Mouse (Mus musculus) thymus, adult 18-20 months (tissue): Measurements from ENCODE around the gene Fam171a2.
"Not testable (repeated sequence)": the region's sequence is repeated elsewhere in the genome, so short reads cannot be mapped to it uniquely, and the experiment has no call there.

Experiments used
- DNase-seq, 2 experiments: peaks; one replicate each; pipeline ENCODE4 v3.0.0; 2022; ENCODE audit warnings: mixed read lengths in 2 of 2

The Fam171a2 gene

GRCm38 (mm10) chr11:102433866-102434265 lies 13.6 kb downstream of the Fam171a2 start:
- no peak for DNase-seq

- no peak for DNase-seq
Observed at GRCm38 (mm10) chr11:102432896-102433295, 14.6 kb downstream of the Fam171a2 start.

GRCm38 (mm10) chr11:102432115-102432843 lies 15.2 kb downstream of the Fam171a2 start:
- DNase-seq = no peak

- DNase-seq = no peak
Observed at GRCm38 (mm10) chr11:102431728-102432114, 15.8 kb downstream of the Fam171a2 start.

GRCm38 (mm10) chr11:102431018-102431645 lies 16.4 kb downstream of the Fam171a2 start:
- peak in 1 of 2 experiments; percentile 65 for DNase-seq

- DNase-seq = peak; percentile 56 to 61
Observed at GRCm38 (mm10) chr11:102430121-102431017, 17.1 kb downstream of the Fam171a2 start, which contains the start of gene Grn. TSS of gene Grn (plus strand) at chr11:102430315.

- no peak for DNase-seq
Observed at GRCm38 (mm10) chr11:102429551-102429950, 17.9 kb downstream of the Fam171a2 start.

- no peak for DNase-seq
Observed at GRCm38 (mm10) chr11:102428981-102429540, 18.4 kb downstream of the Fam171a2 start.

GRCm38 (mm10) chr11:102425555-102426316 lies 21.7 kb downstream of the Fam171a2 start:
- DNase-seq = no peak

- no peak for DNase-seq
Observed at GRCm38 (mm10) chr11:102424666-102425065, 22.8 kb downstream of the Fam171a2 start.

- DNase-seq = no peak
Observed at GRCm38 (mm10) chr11:102421559-102421958, 25.9 kb downstream of the Fam171a2 start.

- no peak for DNase-seq
Observed at GRCm38 (mm10) chr11:102418887-102419286, 28.6 kb downstream of the Fam171a2 start.

GRCm38 (mm10) chr11:102417160-102417559 lies 30.3 kb downstream of the Fam171a2 start:
- DNase-seq = no peak

- DNase-seq = no peak
Observed at GRCm38 (mm10) chr11:102415034-102415802, 32.3 kb downstream of the Fam171a2 start.

GRCm38 (mm10) chr11:102413059-102413458 lies 34.4 kb downstream of the Fam171a2 start:
- no peak for DNase-seq

- DNase-seq = peak; percentile 55 to 67
Observed at GRCm38 (mm10) chr11:102411704-102412103, 35.8 kb downstream of the Fam171a2 start.

- DNase-seq = no peak
Observed at GRCm38 (mm10) chr11:102411061-102411460, 36.4 kb downstream of the Fam171a2 start.

GRCm38 (mm10) chr11:102410345-102410744 lies 37.1 kb downstream of the Fam171a2 start:
- DNase-seq = not testable (repeated sequence)

GRCm38 (mm10) chr11:102409795-102410330 lies 37.6 kb downstream of the Fam171a2 start:
- no peak for DNase-seq

GRCm38 (mm10) chr11:102408888-102409794 lies 38.3 kb downstream of the Fam171a2 start:
- DNase-seq = no peak
